Comparison of ENCODE assay signal across 12 mouse cellular contexts in the genomic region with DNA sequence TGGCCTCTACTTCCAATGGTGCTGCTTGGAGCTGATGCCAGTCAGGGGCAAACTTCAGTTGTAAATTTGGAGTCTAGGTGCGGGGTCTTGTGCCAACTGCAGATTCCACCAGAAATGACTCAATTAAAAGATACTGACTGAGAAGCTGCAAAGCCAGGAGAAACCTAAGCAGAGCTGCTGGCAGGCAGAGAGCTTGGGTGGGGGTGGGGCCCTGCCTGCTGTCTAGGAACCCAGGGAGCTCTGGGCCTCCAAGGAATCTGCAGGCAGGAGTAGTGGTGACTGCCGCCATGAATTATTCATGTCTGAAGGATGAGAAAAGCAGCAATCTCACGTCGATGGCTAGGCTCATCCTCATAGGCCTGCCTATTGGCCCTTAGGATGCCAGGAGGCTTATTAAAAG.
DNase-seq lines count a peak whose midpoint lies in the region; ATAC-seq lines count a peak whose summit lies in the region.
"Had no signal": no experiment of that assay in that cellular context is flagged by ENCODE, and none has a peak within 500 bp of the region (broad histone marks: within the 10 kb centered on the region; RNA-seq: fewer than 3 reads in every experiment).

No protein-coding gene starts in this region.

- DNase-seq in embryo, embryonic 10 days (ENCODE audit: low spot score): peak; percentile 53
- no peak for DNase-seq in embryo, embryonic 9.5 days (ENCODE audit: extremely low spot score)
- no peak for DNase-seq in lung, postnatal 36 days
- DNase-seq in c-Kit-positive CD71-positive TER-119-positive erythroid progenitor cells, embryonic 14.5 days (ENCODE audit: low spot score): no peak
- DNase-seq: adrenal gland, adult 8-10 months; cerebellum, adult 8-10 months; kidney, adult 11 months had no signal

- H3K4me2 ChIP-seq in forebrain, embryonic 13.5 days: no peak overlapping the region
- H3K4me2 ChIP-seq in limb, embryonic 12.5 days: no peak overlapping the region
- peak overlapping the region; percentile 24 for H3K4me2 ChIP-seq in neural tube, embryonic 12.5 days (replicated peaks)
- no peak overlapping the region for H3K4me2 ChIP-seq in liver, embryonic 12.5 days

- no peaks in the 10 kb centered on the region for H3K9me3 ChIP-seq in forebrain, embryonic 13.5 days (replicated peaks)
- 0 out of 2 replicates have a peak, but pooled peaks cover 3% of the 10 kb centered on the region for H3K9me3 ChIP-seq in limb, embryonic 12.5 days
- no peaks in the 10 kb centered on the region for H3K9me3 ChIP-seq in neural tube, embryonic 12.5 days
- H3K9me3 ChIP-seq in liver, embryonic 12.5 days (replicated peaks): no peaks in the 10 kb centered on the region

- H3K4me1 ChIP-seq in forebrain, embryonic 13.5 days: peaks cover 20% of the 10 kb centered on the region
- peaks cover 34% of the 10 kb centered on the region for H3K4me1 ChIP-seq in limb, embryonic 12.5 days (replicated peaks)
- H3K4me1 ChIP-seq in neural tube, embryonic 12.5 days: peaks cover 18% of the 10 kb centered on the region
- no peaks in the 10 kb centered on the region for H3K4me1 ChIP-seq in liver, embryonic 12.5 days

- H3K9ac ChIP-seq in forebrain, embryonic 13.5 days: no peak overlapping the region
- no peak overlapping the region for H3K9ac ChIP-seq in limb, embryonic 12.5 days (replicated peaks)
- H3K9ac ChIP-seq in neural tube, embryonic 12.5 days: no peak overlapping the region
- H3K9ac ChIP-seq in liver, embryonic 12.5 days: no peak overlapping the region

- no peaks in the 10 kb centered on the region for H3K27me3 ChIP-seq in forebrain, embryonic 13.5 days
- no peaks in the 10 kb centered on the region for H3K27me3 ChIP-seq in limb, embryonic 12.5 days
- H3K27me3 ChIP-seq in neural tube, embryonic 12.5 days (replicated peaks): no peaks in the 10 kb centered on the region
- H3K27me3 ChIP-seq in liver, embryonic 12.5 days (replicated peaks): no peaks in the 10 kb centered on the region

- no peaks in the 10 kb centered on the region for H3K36me3 ChIP-seq in forebrain, embryonic 13.5 days (ENCODE audit: poor library complexity, severe bottlenecking)
- H3K36me3 ChIP-seq in limb, embryonic 12.5 days: peaks cover 13% of the 10 kb centered on the region; the same call in 1 of the 2 replicates
- H3K36me3 ChIP-seq in neural tube, embryonic 12.5 days: no peaks in the 10 kb centered on the region
- H3K36me3 ChIP-seq in liver, embryonic 12.5 days: no peaks in the 10 kb centered on the region
- H3K36me3 ChIP-seq: G1E had no signal

- WGBS in forebrain, embryonic 13.5 days: 11% methylated on average over 4 of the region's 4 CpGs
- WGBS in limb, embryonic 12.5 days: 23% methylated on average over 4 of the region's 4 CpGs
- WGBS in neural tube, embryonic 12.5 days: 18% methylated on average over 4 of the region's 4 CpGs
- 41% methylated on average over 4 of the region's 4 CpGs for WGBS in liver, embryonic 12.5 days (ENCODE audit: insufficient replicate concordance)

- no peak overlapping the region for H3K4me3 ChIP-seq in forebrain, embryonic 13.5 days
- H3K4me3 ChIP-seq in limb, embryonic 12.5 days (replicated peaks): no peak overlapping the region
- no peak overlapping the region for H3K4me3 ChIP-seq in neural tube, embryonic 12.5 days
- H3K4me3 ChIP-seq in liver, embryonic 12.5 days: no peak overlapping the region

- peak; percentile 81 for ATAC-seq in forebrain, embryonic 13.5 days
- ATAC-seq in limb, embryonic 12.5 days (ENCODE audit: insufficient number of reproducible peaks, insufficient read depth, low FRiP score, low TSS enrichment, low read depth): no peak
- ATAC-seq in neural tube, embryonic 12.5 days (ENCODE audit: low FRiP score, low read depth): peak; percentile 81; the same call in 1 of the 2 replicates
- no peak for ATAC-seq in liver, embryonic 12.5 days

- peak overlapping the region; percentile 27; the same call in 1 of the 2 replicates for H3K27ac ChIP-seq in forebrain, embryonic 13.5 days
- H3K27ac ChIP-seq in limb, embryonic 12.5 days: peak overlapping the region; percentile 86
- H3K27ac ChIP-seq in neural tube, embryonic 12.5 days: no peak overlapping the region
- no peak overlapping the region for H3K27ac ChIP-seq in liver, embryonic 12.5 days

Comparison
In these comparisons a context has a peak if more than half of its experiments do, and no peak if none do; other contexts are left out.
1. ATAC-seq: peak in forebrain, embryonic 13.5 days (single experiment) and neural tube, embryonic 12.5 days (single experiment); none in limb, embryonic 12.5 days (single experiment) and liver, embryonic 12.5 days (single experiment).
2. H3K27ac ChIP-seq: peak in forebrain, embryonic 13.5 days (single experiment) and limb, embryonic 12.5 days (single experiment); none in neural tube, embryonic 12.5 days (single experiment) and liver, embryonic 12.5 days (single experiment).